Mouse (Mus musculus): ENCODE measurements around the gene Aagab. TPM values are rescaled to one million over a fixed set of nuclear protein-coding genes. Genes with fewer than 3 reads are reported as not detected.

Aagab gene
- polyA plus RNA-seq, 1 experiment from 2014 or later, result 15.6 TPM

Other genes starting within 250 kb of the Aagab start
- gene Map2k5, start 224.8 kb upstream of the Aagab start, polyA plus RNA-seq (2015; fragmentation: Nextera tagmentation; extraction: Ambion mirVana), result 9.2 and 9.4 TPM in 2 replicates
- 20.2 and 21.0 TPM in 2 replicates for gene 2300009A05Rik, start 203.4 kb upstream of the Aagab start, polyA plus RNA-seq (2015; fragmentation: Nextera tagmentation; extraction: Ambion mirVana)
- 0.03 TPM in 1 of 2 replicates, not detected in the other for gene Iqch, start 167 bp upstream of the Aagab start, polyA plus RNA-seq (2015; fragmentation: Nextera tagmentation; extraction: Ambion mirVana)
- gene Smad3, start 155.3 kb downstream of the Aagab start, polyA plus RNA-seq (2015; fragmentation: Nextera tagmentation; extraction: Ambion mirVana), result 3.0 TPM in 2 replicates